Mouse (Mus musculus): ENCODE measurements around the gene Tsc22d2. TPM values are rescaled to one million over a fixed set of nuclear protein-coding genes. Genes with fewer than 3 reads are reported as not detected.

The Tsc22d2 gene
- polyA plus RNA-seq, 1 experiment from 2014 or later, result 11.1 TPM

GRCm38 (mm10) chr3:58493621-58494020 lies 79.1 kb downstream of the Tsc22d2 start:
- Histone ChIP-seq H3K9ac (no peak overlapping the region), H3K36me3 (no peaks in the 10 kb centered on the region), H3K27ac (replicated peaks) (no peak overlapping the region), H3K27me3 (no peaks in the 10 kb centered on the region), H3K4me3 (replicated peaks) (no peak overlapping the region), H3K4me2 (replicated peaks) (no peak overlapping the region), H3K9me3 (replicated peaks) (no peaks in the 10 kb centered on the region), H3K4me1 (no peaks in the 10 kb centered on the region)
- ATAC-seq (ENCODE audit: insufficient number of reproducible peaks, low FRiP score, low TSS enrichment, low read depth), result no peak
- 77% methylated on average over 4 of the region's 4 CpGs for WGBS

- 65% methylated on average over 2 of the region's 2 CpGs for WGBS
- Histone ChIP-seq H3K27me3 (no peaks in the 10 kb centered on the region), H3K9ac (no peak overlapping the region), H3K4me1 (no peaks in the 10 kb centered on the region), H3K36me3 (no peaks in the 10 kb centered on the region), H3K4me3 (replicated peaks) (no peak overlapping the region), H3K4me2 (replicated peaks) (no peak overlapping the region), H3K9me3 (replicated peaks) (no peaks in the 10 kb centered on the region), H3K27ac (replicated peaks) (no peak overlapping the region)
- ATAC-seq (ENCODE audit: insufficient number of reproducible peaks, low FRiP score, low TSS enrichment, low read depth), result no peak
Observed at GRCm38 (mm10) chr3:58501961-58502360, 87.4 kb downstream of the Tsc22d2 start.

GRCm38 (mm10) chr3:58503720-58504333 lies 89.3 kb downstream of the Tsc22d2 start:
- WGBS, result 43% methylated on average over 3 of the region's 3 CpGs
- Histone ChIP-seq H3K4me1 (no peaks in the 10 kb centered on the region), H3K4me3 (replicated peaks) (no peak overlapping the region), H3K9ac (no peak overlapping the region), H3K27me3 (no peaks in the 10 kb centered on the region), H3K4me2 (replicated peaks) (no peak overlapping the region), H3K36me3 (no peaks in the 10 kb centered on the region), H3K9me3 (replicated peaks) (no peaks in the 10 kb centered on the region), H3K27ac (replicated peaks) (no peak overlapping the region)
- no peak for ATAC-seq (ENCODE audit: insufficient number of reproducible peaks, low FRiP score, low TSS enrichment, low read depth)

- no peaks in the 10 kb centered on the region for H3K4me1 ChIP-seq
- H3K27me3 ChIP-seq, result no peaks in the 10 kb centered on the region
- no peak overlapping the region for H3K4me3 ChIP-seq (replicated peaks)
- H3K9me3 ChIP-seq (replicated peaks), result no peaks in the 10 kb centered on the region
- H3K36me3 ChIP-seq, result no peaks in the 10 kb centered on the region
- no peak overlapping the region for H3K9ac ChIP-seq
- ATAC-seq (ENCODE audit: insufficient number of reproducible peaks, low FRiP score, low TSS enrichment, low read depth), result no peak
- H3K4me2 ChIP-seq (replicated peaks), result no peak overlapping the region
- no peak overlapping the region for H3K27ac ChIP-seq (replicated peaks)
Observed at GRCm38 (mm10) chr3:58504676-58505075, 90.2 kb downstream of the Tsc22d2 start.

- H3K4me3 ChIP-seq (replicated peaks), result no peak overlapping the region
- no peak overlapping the region for H3K4me2 ChIP-seq (replicated peaks)
- H3K27me3 ChIP-seq, result no peaks in the 10 kb centered on the region
- 77% methylated on average over 7 of the region's 7 CpGs for WGBS
- no peak for ATAC-seq (ENCODE audit: insufficient number of reproducible peaks, low FRiP score, low TSS enrichment, low read depth)
- H3K27ac ChIP-seq (replicated peaks), result no peak overlapping the region
- H3K9ac ChIP-seq, result no peak overlapping the region
- no peaks in the 10 kb centered on the region for H3K4me1 ChIP-seq
- no peaks in the 10 kb centered on the region for H3K36me3 ChIP-seq
- no peaks in the 10 kb centered on the region for H3K9me3 ChIP-seq (replicated peaks)
Observed at GRCm38 (mm10) chr3:58508020-58508750, 93.7 kb downstream of the Tsc22d2 start.

- Histone ChIP-seq H3K4me2 (replicated peaks) (no peak overlapping the region), H3K9ac (no peak overlapping the region), H3K9me3 (replicated peaks) (no peaks in the 10 kb centered on the region), H3K4me1 (no peaks in the 10 kb centered on the region), H3K27me3 (no peaks in the 10 kb centered on the region), H3K36me3 (no peaks in the 10 kb centered on the region), H3K27ac (replicated peaks) (no peak overlapping the region), H3K4me3 (replicated peaks) (no peak overlapping the region)
- ATAC-seq (ENCODE audit: insufficient number of reproducible peaks, low FRiP score, low TSS enrichment, low read depth), result no peak
Observed at GRCm38 (mm10) chr3:58511581-58511980, 97.1 kb downstream of the Tsc22d2 start.

- Histone ChIP-seq H3K4me2 (replicated peaks) (no peak overlapping the region), H3K27me3 (no peaks in the 10 kb centered on the region), H3K36me3 (no peaks in the 10 kb centered on the region), H3K4me3 (replicated peaks) (no peak overlapping the region), H3K27ac (replicated peaks) (no peak overlapping the region), H3K9me3 (replicated peaks) (no peaks in the 10 kb centered on the region), H3K4me1 (no peaks in the 10 kb centered on the region), H3K9ac (no peak overlapping the region)
- no peak for ATAC-seq (ENCODE audit: insufficient number of reproducible peaks, low FRiP score, low TSS enrichment, low read depth)
- 66% methylated on average over 3 of the region's 3 CpGs for WGBS
Observed at GRCm38 (mm10) chr3:58512740-58513139, 98.2 kb downstream of the Tsc22d2 start.

- Histone ChIP-seq H3K36me3 (no peaks in the 10 kb centered on the region), H3K4me2 (replicated peaks) (no peak overlapping the region), H3K9ac (no peak overlapping the region), H3K27ac (replicated peaks) (no peak overlapping the region), H3K4me3 (replicated peaks) (no peak overlapping the region), H3K27me3 (no peaks in the 10 kb centered on the region), H3K4me1 (no peaks in the 10 kb centered on the region), H3K9me3 (replicated peaks) (no peaks in the 10 kb centered on the region)
- 84% methylated on average over 4 of the region's 4 CpGs for WGBS
- no peak for ATAC-seq (ENCODE audit: insufficient number of reproducible peaks, low FRiP score, low TSS enrichment, low read depth)
Observed at GRCm38 (mm10) chr3:58513483-58513882, 99.0 kb downstream of the Tsc22d2 start.

GRCm38 (mm10) chr3:58515947-58516601 lies 101.6 kb downstream of the Tsc22d2 start:
- Histone ChIP-seq H3K4me2 (replicated peaks) (no peak overlapping the region), H3K4me3 (replicated peaks) (no peak overlapping the region), H3K9me3 (replicated peaks) (no peaks in the 10 kb centered on the region), H3K4me1 (no peaks in the 10 kb centered on the region), H3K27ac (replicated peaks) (no peak overlapping the region), H3K36me3 (0 out of 2 replicates have a peak, but pooled peaks cover 4% of the 10 kb centered on the region), H3K9ac (no peak overlapping the region), H3K27me3 (no peaks in the 10 kb centered on the region)
- ATAC-seq (ENCODE audit: insufficient number of reproducible peaks, low FRiP score, low TSS enrichment, low read depth), result no peak
- 46% methylated on average over 1 of the region's 1 CpGs for WGBS

Measured in embryonic facial prominence, embryonic 15.5 days (tissue).